Mouse (Mus musculus): ENCODE measurements around the gene Gpr45.
A peak's percentile ranks its signal among the peaks of the same experiment; 100 is the strongest.

Gpr45 gene

GRCm38 (mm10) chr1:43051903-43052302 is 99.2 kb downstream of the Gpr45 start:
- DNase-seq: no peak

GRCm38 (mm10) chr1:43065615-43066310 is 113.1 kb downstream of the Gpr45 start:
- DNase-seq: peak; percentile 50

GRCm38 (mm10) chr1:43066573-43066972 is 113.9 kb downstream of the Gpr45 start:
- DNase-seq: no peak

- no peak for DNase-seq
Observed at GRCm38 (mm10) chr1:43067551-43067950, 114.9 kb downstream of the Gpr45 start.

- peak; percentile 9 for DNase-seq
Observed at GRCm38 (mm10) chr1:43070726-43071125, 118.1 kb downstream of the Gpr45 start.

GRCm38 (mm10) chr1:43072028-43072427 is 119.4 kb downstream of the Gpr45 start:
- no peak for DNase-seq

GRCm38 (mm10) chr1:43072561-43072960 is 119.9 kb downstream of the Gpr45 start:
- no peak for DNase-seq

GRCm38 (mm10) chr1:43074791-43075190 is 122.1 kb downstream of the Gpr45 start:
- no peak for DNase-seq

- DNase-seq: no peak
Observed at GRCm38 (mm10) chr1:43078124-43078523, 125.5 kb downstream of the Gpr45 start.

- no peak for DNase-seq
Observed at GRCm38 (mm10) chr1:43082946-43083345, 130.3 kb downstream of the Gpr45 start.
